Mouse (Mus musculus) layer of hippocampus, adult 2 months (tissue): ENCODE measurements around the gene Vtcn1. TPM values are rescaled to one million over a fixed set of nuclear protein-coding genes. Genes with fewer than 3 reads are reported as not detected.
A peak's percentile ranks its signal among the peaks of the same experiment; 100 is the strongest.

Source experiments
- DNase-seq, 2 experiments: peaks; one replicate each; pipeline ENCODE4 v3.0.0; 2022; ENCODE audit warnings: low spot score in 2 of 2
- H3K27ac ChIP-seq: fragments of 200-600 bp; 2 replicates; pipeline ENCODE4 v1.8.1; 2022
- H3K4me3 ChIP-seq: fragments of 200-600 bp; 2 replicates; pipeline ENCODE4 v1.8.1; 2022; ENCODE audit warnings: mild to moderate bottlenecking
- CTCF ChIP-seq: fragments of 200-600 bp; conservative IDR thresholded peaks from 2 replicates; pipeline ENCODE4 v1.8.1; 2022; ENCODE audit warnings: antibody characterized with exemption, mild to moderate bottlenecking, moderate library complexity
- total RNA-seq, 2 experiments: library from RNA; stranded (reverse); gene quantifications; 2 replicates each; pipeline ENCODE4 v1.2.3; 2021

The Vtcn1 gene
- total RNA-seq, 2 experiments from 2014 or later: not detected

DNA sequence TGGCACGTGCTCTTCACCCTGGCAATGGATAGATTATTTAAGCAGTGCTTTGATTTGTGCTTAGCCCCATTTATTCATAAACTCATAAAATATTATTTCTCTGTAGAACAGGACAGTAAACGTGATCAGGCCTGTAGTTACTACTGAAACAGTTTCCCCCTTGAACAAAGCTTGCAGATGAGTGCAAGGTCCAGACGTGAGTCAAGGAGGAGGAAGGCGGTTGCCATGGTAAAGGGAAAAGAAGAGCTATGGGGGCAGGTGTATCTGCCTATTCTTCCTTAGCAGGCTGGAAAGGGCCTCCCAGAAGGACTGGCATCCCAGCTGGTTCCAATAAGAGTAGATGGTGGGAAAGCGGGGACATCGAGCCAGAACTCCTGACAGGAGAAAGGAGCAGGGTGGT lies 56.1 kb downstream of the Vtcn1 start:
- peak overlapping the region; percentile 64; the same call in 1 of the 2 replicates for H3K27ac ChIP-seq
- TF ChIP-seq CTCF: no peak
- no peak for DNase-seq
- H3K4me3 ChIP-seq: no peak overlapping the region

GRCm38 (mm10) chr3:100881843-100882634 lies 56.8 kb downstream of the Vtcn1 start:
- Histone ChIP-seq H3K27ac (peak overlapping the region; percentile 64; the same call in 1 of the 2 replicates), H3K4me3 (no peak overlapping the region)
- no peak for TF ChIP-seq CTCF
- DNase-seq: no peak

DNA sequence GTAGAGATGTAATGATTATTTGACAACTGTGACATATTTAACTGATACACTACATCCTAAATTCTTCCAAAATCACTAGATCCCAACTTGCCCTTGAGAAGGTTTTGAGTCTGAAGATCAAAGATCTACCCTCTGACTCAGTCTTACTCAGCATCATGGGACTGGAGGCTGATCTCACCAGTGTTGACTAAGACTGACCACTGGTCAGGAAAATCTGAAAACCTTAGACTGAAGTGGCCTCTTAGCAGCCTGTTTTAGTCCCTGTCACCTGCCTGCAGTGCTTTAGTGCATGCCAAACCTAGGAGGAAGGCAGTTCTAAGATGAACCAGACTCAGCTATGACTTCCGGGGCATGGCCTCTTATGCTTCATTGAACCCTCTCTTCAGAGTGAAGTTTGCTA lies 64.0 kb downstream of the Vtcn1 start:
- Histone ChIP-seq H3K27ac (no peak overlapping the region), H3K4me3 (no peak overlapping the region)
- no peak for DNase-seq
- TF ChIP-seq CTCF: no peak

DNA sequence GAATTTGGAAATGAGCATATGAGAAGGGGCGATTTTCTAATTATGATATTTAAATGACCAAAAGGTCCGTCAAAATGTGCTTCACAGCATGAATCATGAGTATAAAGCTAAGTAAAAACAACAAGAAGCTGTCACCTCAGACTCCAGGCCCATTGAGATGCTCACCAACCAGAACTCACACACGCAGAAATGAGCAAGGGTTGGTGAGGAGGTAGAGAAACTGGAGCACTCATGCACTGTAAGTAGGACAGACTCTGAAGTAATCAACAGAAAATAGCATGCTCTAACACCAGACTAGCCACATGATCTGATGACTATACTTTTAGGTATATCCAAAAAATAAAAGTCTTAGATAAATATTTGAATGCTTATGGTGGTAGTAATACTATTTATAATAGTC lies 65.1 kb downstream of the Vtcn1 start:
- TF ChIP-seq CTCF: no peak
- no peak for DNase-seq
- no peak overlapping the region for H3K27ac ChIP-seq
- no peak overlapping the region for H3K4me3 ChIP-seq

GRCm38 (mm10) chr3:100892383-100893335 lies 67.4 kb downstream of the Vtcn1 start:
- H3K27ac ChIP-seq: no peak overlapping the region
- TF ChIP-seq CTCF: no peak
- H3K4me3 ChIP-seq: no peak overlapping the region
- DNase-seq: no peak

DNA sequence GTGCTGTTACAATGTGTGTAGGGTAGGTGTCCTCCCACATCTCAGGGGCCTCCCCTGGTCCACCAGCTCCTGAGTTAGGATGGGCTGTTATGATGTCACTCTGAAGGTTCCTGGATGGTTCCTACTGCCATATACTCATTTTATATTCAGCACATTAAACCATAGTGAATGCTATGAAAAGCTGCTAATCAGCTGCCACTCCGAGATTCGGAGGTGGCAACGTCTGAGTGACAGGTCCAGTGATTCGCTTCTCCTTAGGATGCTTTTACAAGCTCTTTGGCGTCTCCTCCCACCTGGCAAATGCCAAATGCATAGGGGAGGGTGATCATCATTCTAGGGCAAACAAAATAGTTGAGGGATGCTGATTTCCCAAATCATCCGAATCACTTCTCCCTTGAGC lies 70.2 kb downstream of the Vtcn1 start:
- no peak overlapping the region for H3K4me3 ChIP-seq
- no peak overlapping the region for H3K27ac ChIP-seq
- no peak for TF ChIP-seq CTCF
- no peak for DNase-seq

- Histone ChIP-seq H3K27ac (no peak overlapping the region), H3K4me3 (no peak overlapping the region)
- TF ChIP-seq CTCF: no peak
- no peak for DNase-seq
Observed at GRCm38 (mm10) chr3:100906128-100906527, 80.9 kb downstream of the Vtcn1 start.

DNA sequence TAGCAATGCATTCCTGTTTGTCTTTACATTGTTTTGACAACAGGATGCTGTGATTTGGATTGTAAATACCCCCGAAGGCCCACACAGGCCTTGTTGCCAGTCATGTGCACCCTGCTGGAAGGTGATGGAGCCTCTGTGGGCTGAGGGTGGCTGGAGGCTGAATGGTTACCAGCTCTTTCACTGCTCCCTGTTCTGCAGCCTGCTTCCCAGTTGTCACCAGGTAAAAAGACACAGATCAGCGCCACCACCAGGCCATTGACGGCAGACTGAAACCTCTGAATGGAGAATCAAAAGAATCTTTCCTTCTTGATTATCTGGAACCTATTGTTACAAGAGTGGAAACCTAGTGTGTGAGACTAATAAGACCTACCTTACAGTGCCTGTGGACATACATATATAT lies 81.7 kb downstream of the Vtcn1 start:
- no peak overlapping the region for H3K27ac ChIP-seq

DNA sequence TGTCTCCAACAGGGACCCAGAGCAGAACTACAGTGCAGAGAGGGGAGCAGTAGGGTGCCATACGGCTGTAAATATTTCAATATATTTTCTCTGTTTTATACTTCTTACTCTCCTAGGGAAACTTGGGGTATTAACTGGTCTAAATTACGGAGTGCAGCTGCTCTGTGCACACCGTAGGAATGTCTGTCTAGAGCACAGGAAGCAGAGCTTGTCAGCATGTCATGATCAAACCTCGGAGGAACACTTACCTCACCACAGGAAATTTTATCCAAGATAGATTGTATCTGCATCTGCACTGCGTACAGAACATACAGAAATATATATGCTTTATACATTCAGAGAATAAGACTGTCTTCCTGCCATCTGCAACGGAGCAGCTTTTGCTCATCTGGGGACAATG lies 83.3 kb downstream of the Vtcn1 start:
- Histone ChIP-seq H3K27ac (no peak overlapping the region), H3K4me3 (no peak overlapping the region)
- DNase-seq: no peak
- TF ChIP-seq CTCF: no peak

More for the DNA sequence above, 81.7 kb downstream of the Vtcn1 start:
- no peak overlapping the region for H3K4me3 ChIP-seq
- peak; percentile 63 for TF ChIP-seq CTCF
- DNase-seq: no peak

DNA sequence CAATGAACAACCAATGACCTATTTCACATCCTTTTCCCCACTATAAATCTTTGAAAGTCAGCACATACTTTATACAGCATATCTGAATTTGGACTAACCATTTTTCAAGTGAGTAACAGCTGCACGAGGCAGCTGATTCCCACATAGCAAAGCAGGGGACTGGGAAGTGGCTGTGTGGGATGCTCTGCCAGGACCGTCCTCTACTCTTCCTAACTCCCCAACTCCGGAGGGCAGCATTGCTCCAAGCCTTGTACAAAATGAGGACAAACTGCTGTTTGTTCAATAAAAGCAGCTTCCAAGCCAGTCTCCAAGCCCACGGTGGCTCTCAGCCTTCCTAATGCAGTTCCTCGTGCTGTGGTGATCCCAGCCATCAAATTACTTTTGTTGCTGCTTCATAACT lies 85.4 kb downstream of the Vtcn1 start:
- H3K4me3 ChIP-seq: no peak overlapping the region
- no peak for TF ChIP-seq CTCF
- no peak for DNase-seq
- no peak overlapping the region for H3K27ac ChIP-seq

GRCm38 (mm10) chr3:100911026-100911425 lies 85.8 kb downstream of the Vtcn1 start:
- no peak for DNase-seq
- Histone ChIP-seq H3K4me3 (no peak overlapping the region), H3K27ac (no peak overlapping the region)
- TF ChIP-seq CTCF: no peak

- Histone ChIP-seq H3K27ac (no peak overlapping the region), H3K4me3 (no peak overlapping the region)
- no peak for DNase-seq
- no peak for TF ChIP-seq CTCF
Observed at GRCm38 (mm10) chr3:100911498-100912213, 86.4 kb downstream of the Vtcn1 start.

GRCm38 (mm10) chr3:100916844-100917243 lies 91.6 kb downstream of the Vtcn1 start:
- Histone ChIP-seq H3K27ac (no peak overlapping the region), H3K4me3 (no peak overlapping the region)
- peak; percentile 51 to 63 for DNase-seq
- peak; percentile 86 for TF ChIP-seq CTCF
